Mouse (Mus musculus): ENCODE measurements around the gene Slc35b2. TPM values are rescaled to one million over a fixed set of nuclear protein-coding genes. Genes with fewer than 3 reads are reported as not detected.

The Slc35b2 gene
- 50.3 to 70.4 TPM (median 57.4 TPM) in 4 replicates for total RNA-seq (2023; ENCODE audit: inconsistent age)

DNA sequence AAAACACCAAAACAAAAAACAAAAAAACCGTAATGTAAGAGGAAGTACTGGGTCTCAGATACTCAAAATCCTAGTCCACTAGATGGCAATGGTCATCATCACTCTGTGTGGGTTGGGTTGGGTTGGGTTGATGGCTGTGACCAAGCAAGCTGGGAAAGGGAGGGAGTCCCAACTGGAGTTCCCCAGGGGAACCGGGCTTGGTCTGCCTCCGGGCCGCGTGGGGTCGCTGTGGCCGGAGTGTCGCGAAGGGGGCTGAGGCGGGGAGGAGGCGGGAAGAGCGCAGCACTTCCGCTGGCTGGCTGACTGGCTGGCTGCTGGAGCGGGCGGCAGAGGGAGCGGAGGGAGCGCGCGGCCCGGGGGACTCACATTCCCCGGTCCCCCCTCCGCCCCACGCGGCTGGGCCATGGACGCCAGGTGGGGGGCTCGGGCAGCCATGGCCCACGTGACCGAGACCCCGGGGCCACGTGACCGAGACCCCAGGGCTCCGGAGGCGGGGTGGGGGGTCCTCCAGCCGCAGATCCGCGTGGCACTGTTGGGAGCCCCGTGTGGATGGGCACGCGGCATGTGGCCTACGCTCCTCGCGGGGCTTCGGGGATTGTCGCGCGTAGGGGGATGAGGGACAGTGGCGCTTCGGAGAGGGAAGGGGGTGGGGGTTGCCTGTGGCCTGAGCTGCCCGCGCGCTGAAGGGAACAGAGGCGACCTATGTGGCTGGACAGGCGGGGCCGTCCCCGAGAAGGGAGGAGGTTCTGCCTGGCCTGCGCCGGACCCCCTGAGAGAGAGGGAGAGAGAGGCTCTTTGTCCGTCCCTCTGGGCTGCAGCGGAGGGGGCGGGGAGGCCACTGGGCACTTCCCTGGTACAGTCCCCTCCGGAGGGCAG lies at the start of gene Slc35b2:
Gene Slc35b2, plus strand, starts transcription at position 220 of the 876 bp plus-strand sequence.

DNA sequence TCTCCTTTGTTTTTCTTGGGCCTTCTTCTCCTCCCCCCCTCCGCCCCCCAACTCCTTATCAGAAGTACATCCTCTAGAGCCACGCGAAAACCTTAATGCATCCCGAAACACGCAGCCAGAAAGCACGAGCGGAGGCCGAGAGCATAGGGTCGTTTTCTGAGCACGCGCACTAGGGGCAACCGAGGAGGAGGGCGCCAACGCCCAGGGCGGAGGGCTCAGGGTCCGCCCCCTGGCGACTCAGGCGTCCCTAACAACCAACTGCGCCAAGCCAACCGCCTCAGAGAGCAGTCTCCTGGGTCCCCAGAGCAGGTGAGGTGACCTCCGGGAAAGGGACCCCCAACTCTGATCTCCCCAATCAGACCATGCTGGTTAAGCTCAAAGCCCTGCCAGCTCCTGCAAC lies 40.4 kb upstream of the Slc35b2 start, which contains the start of gene Tcte1:
Gene Tcte1, plus strand, starts transcription at position 172 of the 400 bp plus-strand sequence.

DNA sequence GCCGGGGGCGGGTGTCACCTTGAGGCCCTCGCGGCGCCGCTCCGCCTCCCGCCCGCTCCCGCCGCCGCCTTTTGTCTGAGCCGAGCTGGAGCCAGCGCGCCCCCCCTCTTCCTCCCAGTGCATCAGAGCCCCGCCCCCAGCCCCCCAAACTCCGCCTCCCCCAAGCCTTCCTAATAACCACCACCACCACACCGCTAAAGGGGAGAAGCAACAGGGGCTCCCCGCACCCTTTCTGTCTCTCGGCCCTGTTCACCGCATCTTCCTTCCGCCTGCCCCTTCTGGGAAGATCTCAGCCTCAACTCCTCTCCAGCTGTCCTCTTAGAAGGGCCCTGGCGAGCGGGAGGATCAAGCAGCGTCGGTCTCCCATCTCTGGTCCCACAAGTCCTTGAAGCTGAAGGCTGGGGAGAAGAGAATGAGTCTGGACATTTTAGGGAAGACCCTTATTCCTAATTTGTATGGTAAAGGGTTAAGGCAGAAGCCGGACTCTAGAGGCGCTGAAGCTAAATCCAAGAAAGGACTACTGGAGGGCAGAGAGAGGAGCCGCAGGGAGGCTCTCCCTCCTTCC lies 14.0 kb upstream of the Slc35b2 start, which contains the start of gene Tmem151b:
Gene Tmem151b, minus strand, starts transcription at position 61 of the 565 bp plus-strand sequence.

DNA sequence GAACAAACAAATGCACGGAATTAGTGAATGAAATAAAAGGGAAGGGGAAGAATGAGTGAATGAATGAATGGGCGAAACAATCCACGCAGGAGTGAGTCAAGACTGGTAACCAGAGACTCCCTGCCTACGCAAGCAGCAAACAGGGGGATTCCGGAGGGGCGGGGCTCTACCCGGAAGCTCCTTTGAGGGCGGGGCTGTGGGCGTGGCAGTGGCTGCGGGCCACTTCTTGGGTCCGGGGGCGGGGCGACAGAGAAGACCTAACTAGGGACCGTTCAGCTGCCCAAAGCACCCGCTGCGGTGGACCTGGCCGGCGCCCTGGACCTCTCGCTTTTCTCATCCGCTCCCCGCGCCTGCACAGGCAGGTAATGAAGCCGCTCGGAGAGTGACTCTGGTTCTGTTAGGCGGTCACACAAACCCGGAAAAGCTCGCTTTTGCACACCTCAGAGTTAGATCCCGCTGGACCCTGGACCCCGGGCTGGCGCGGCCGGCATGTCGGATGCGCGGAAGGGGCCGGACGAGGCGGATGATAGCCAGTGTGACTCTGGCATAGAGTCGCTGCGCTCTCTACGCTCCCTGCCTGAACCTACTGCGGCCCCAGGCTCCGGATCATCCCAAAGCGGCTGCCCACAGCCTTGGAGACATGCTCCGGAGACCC lies 8.1 kb upstream of the Slc35b2 start, which contains the start of gene Nfkbie:
Gene Nfkbie, plus strand, starts transcription at position 252 of the 655 bp plus-strand sequence.

DNA sequence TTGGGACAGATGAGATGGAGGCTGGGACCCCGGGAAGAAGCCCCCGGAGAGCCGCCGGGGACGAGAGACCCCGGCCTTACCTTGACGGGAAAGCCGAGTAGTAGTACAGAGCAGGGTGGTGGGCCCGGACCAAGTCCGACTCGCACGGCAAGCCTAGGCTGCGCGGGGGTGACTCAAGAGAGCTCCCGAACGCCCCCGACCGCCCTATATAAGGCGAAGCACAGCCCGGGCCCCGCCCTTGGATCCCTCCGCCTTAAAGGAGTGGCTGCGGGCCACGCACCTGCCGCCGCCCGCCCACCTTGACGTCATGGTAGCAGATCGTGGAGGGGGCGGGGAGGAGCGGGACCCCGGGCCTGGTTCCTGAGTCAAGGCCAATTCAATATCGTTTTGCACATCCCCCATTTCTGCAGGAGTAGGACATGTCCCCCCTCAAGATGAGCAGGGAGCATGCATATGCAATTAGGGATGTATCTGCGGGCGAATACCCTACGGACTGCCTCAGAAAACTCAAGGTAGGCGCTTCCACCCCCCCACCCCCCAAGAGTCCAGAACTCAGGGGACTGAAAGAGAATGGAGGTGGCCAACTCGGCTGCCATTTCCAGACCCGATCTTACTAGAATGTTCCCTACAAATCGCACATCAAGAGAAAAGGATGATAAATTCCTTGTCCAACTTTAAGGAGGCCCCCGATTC lies 9.6 kb downstream of the Slc35b2 start, which contains the start of gene Hsp90ab1:
Gene Hsp90ab1, minus strand, starts transcription at position 185 of the 693 bp plus-strand sequence.

DNA sequence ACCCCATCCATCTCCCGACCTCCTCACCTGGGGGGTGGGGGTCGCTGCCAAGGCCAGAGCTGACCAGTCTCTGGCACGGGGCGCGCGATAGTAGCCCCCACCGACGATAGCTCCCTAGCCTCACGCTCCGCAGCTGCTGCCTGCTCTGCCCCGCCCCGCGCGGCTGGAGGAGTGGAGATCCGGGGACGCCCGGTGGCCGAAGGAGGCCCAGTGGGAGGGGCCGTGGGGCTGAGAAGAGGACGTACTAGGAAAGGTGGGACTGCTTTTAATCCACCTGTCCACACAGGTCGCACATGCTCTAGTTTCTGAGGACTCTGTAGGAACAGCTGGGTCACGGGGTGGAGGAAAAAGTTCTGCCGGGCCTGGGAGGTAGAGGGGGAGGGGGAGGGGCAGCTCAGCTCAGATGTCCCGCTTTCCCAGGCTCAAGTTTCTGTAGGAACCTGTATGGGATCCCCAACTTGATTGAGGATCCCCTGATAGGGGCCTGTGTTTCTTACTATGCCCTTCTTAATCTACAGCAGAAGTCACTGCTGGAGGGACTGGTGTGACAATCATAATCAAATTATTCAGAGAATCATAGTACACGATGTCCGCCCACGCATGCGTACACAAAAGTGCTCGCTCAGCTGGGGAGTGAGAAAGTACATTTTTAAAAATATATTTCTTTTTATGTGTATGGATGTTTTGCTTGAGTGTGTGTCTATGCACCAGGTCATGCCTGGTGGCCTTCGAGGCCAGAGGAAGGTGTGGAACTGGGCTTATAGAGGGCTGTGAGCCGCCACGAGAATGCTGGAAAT lies 36.0 kb downstream of the Slc35b2 start, which contains the start of gene Slc29a1:
Gene Slc29a1, minus strand, starts transcription at position 161 of the 797 bp plus-strand sequence.

DNA sequence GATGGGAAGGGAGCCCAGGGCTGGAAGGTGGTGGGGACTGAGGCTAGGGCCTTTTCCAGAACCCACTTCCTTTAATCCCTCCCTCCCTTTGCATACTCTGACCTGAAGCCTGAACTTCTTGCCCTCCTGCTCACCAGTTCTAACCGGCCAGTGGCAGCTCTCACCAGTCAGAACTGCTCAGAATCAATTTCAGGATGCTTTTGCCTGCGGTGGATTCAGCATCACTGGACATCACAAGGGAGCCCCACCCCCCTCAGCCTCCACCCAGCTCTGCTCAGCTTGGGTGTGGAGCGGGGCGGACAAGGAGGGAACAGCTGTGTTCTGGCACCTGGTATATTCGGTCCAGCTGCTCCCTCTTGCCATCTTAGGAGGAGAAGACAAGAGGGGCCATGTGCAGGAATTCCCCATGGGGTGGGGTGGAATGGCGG lies 38.2 kb downstream of the Slc35b2 start, which contains the start of gene Mymx:
Gene Mymx, minus strand, starts transcription at position 226 of the 428 bp plus-strand sequence.

Other genes with a start within 250 kb of the Slc35b2 start
- gene Cdc5l, start 130.1 kb upstream of the Slc35b2 start, total RNA-seq (2023; ENCODE audit: inconsistent age) = 94.6 to 97.8 TPM (median 95.5 TPM) in 4 replicates
- gene Spats1, start 88.5 kb upstream of the Slc35b2 start, total RNA-seq (2023; ENCODE audit: inconsistent age) = not detected in 4 replicates
- gene Aars2, start 57.0 kb upstream of the Slc35b2 start, total RNA-seq (2023; ENCODE audit: inconsistent age) = 13.8 to 18.5 TPM (median 17.9 TPM) in 4 replicates
- gene Tcte1, start 40.4 kb upstream of the Slc35b2 start, total RNA-seq (2023; ENCODE audit: inconsistent age) = not detected in 4 replicates
- 0.16 to 0.80 TPM (median 0.47 TPM) in 4 replicates for gene Tmem151b, start 14.2 kb upstream of the Slc35b2 start, total RNA-seq (2023; ENCODE audit: inconsistent age)
- 151 to 160 TPM (median 154 TPM) in 4 replicates for gene Nfkbie, start 8.2 kb upstream of the Slc35b2 start, total RNA-seq (2023; ENCODE audit: inconsistent age)
- 1,056 to 1,151 TPM (median 1,099 TPM) in 4 replicates for gene Hsp90ab1, start 9.4 kb downstream of the Slc35b2 start, total RNA-seq (2023; ENCODE audit: inconsistent age)
- gene Slc29a1, start 35.7 kb downstream of the Slc35b2 start, total RNA-seq (2023; ENCODE audit: inconsistent age) = 22.9 to 26.3 TPM (median 25.1 TPM) in 4 replicates
- not detected in 4 replicates for gene Mymx, start 38.2 kb downstream of the Slc35b2 start, total RNA-seq (2023; ENCODE audit: inconsistent age)
- gene Capn11, start 95.5 kb downstream of the Slc35b2 start, total RNA-seq (2023; ENCODE audit: inconsistent age) = 1.5 to 3.8 TPM (median 2.1 TPM) in 4 replicates
- 26.2 to 32.3 TPM (median 28.8 TPM) in 4 replicates for gene Mrpl14, start 122.4 kb downstream of the Slc35b2 start, total RNA-seq (2023; ENCODE audit: inconsistent age)
- 25.9 to 36.5 TPM (median 29.4 TPM) in 4 replicates for gene Tmem63b, start 123.0 kb downstream of the Slc35b2 start, total RNA-seq (2023; ENCODE audit: inconsistent age)
- gene 1600014C23Rik, start 170.0 kb downstream of the Slc35b2 start, total RNA-seq (2023; ENCODE audit: inconsistent age) = not detected in 4 replicates

Data from B cell, adult (primary cell).